Mouse (Mus musculus) forebrain, embryonic 12.5 days (tissue): ENCODE measurements at regions not wholly inside any gene's neighbourhood (a gene's known extent, or its start where the extent isn't known, plus 50 kb on each side); places are given as distances from the start of the nearest gene placed in this dataset.
A peak's percentile ranks its signal among the peaks of the same experiment; 100 is the strongest.

Source experiments
- ATAC-seq: fragments of 200-750 bp; cut with Nextera tagmentation; 2 replicates; pipeline ENCODE4 v1.8.0; 2017; ENCODE audit warnings: moderate TSS enrichment; ENCODE audit not compliant: low FRiP score
- H3K27ac ChIP-seq: fragments of 300-500 bp; sonication (generic); 2 replicates; pipeline ENCODE4 v1.5.1; 2016; ENCODE audit warnings: mild to moderate bottlenecking
- H3K27me3 ChIP-seq: fragments of 300-500 bp; sonication (generic); 2 replicates; pipeline ENCODE4 v1.6.1; 2016; ENCODE audit warnings: mild to moderate bottlenecking
- H3K36me3 ChIP-seq: fragments of 300-500 bp; sonication (generic); replicated peaks from 2 replicates; pipeline ENCODE4 v1.6.1; 2016; ENCODE audit warnings: mild to moderate bottlenecking
- H3K4me1 ChIP-seq: fragments of 300-500 bp; sonication (generic); 2 replicates; pipeline ENCODE4 v1.6.1; 2016
- H3K4me2 ChIP-seq: fragments of 300-500 bp; sonication (generic); 2 replicates; pipeline ENCODE4 v1.6.1; 2016; ENCODE audit warnings: mild to moderate bottlenecking, moderate library complexity
- H3K4me3 ChIP-seq: fragments of 300-500 bp; sonication (generic); replicated peaks from 2 replicates; pipeline ENCODE4 v1.5.1; 2016; ENCODE audit warnings: mild to moderate bottlenecking
- H3K9ac ChIP-seq: fragments of 300-500 bp; sonication (generic); 2 replicates; pipeline ENCODE4 v1.6.1; 2016; ENCODE audit warnings: mild to moderate bottlenecking
- H3K9me3 ChIP-seq: fragments of 300-500 bp; sonication (generic); 2 replicates; pipeline ENCODE4 v1.6.1; 2016
- WGBS: fragments of 180-500 bp; shearing (Covaris S2); methylation state at CpG from one replicate; pipeline ENCODE4 v1.1.7; 2016; 5-methylcytosine and 5-hydroxymethylcytosine counted together

DNA sequence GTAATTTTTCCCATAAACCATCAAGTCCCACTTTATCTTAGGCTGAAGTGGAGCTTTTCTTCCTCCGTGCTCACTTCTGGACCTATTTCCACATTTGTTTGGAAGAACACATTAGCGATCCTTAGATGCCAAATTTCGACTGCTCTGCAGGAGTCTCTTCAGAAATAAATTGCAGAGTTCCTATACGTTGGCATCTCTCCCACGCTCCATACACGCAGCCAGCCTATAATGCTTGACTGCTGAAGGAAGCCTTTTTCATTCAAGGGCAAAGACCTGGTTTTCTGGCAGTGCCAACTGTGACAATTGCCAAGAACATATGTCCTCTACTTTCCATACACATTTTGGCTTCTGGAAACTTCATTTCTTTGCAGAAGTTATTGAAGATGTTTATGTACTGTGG is 258.1 kb downstream of the Tmsb4x start:
- H3K4me2 ChIP-seq, result no peak overlapping the region
- no peaks in the 10 kb centered on the region for H3K9me3 ChIP-seq
- 80% methylated on average over 6 of the region's 6 CpGs for WGBS
- peaks cover 6% of the 10 kb centered on the region for H3K4me1 ChIP-seq
- H3K27me3 ChIP-seq, result peaks cover 18% of the 10 kb centered on the region; the same call in 1 of the 2 replicates
- no peak for ATAC-seq
- H3K4me3 ChIP-seq, result no peak overlapping the region
- H3K9ac ChIP-seq, result no peak overlapping the region
- H3K27ac ChIP-seq, result no peak overlapping the region
- no peaks in the 10 kb centered on the region for H3K36me3 ChIP-seq

DNA sequence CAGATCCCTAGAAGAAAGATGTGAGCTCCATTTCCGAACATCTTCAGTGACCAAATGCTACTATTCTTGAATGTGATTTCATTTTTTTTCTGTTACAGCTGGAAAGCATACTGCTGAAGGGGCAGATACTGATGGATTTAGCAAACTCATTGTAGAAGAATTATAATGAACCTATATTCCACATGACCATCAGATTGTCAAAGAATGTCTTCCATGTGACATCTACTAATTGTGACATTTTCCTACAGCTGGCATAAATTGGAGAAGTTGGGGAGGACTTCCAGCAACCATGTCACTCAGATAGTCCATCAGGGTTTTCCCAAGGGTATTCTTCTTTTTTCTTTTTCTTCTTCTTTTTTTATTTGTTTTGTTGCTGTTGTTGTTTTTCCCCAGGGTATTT is 263.2 kb downstream of the Tmsb4x start:
- Histone ChIP-seq H3K27me3 (peaks cover 11% of the 10 kb centered on the region), H3K36me3 (no peaks in the 10 kb centered on the region), H3K4me1 (no peaks in the 10 kb centered on the region), H3K9me3 (no peaks in the 10 kb centered on the region), H3K4me3 (no peak overlapping the region), H3K27ac (no peak overlapping the region), H3K4me2 (no peak overlapping the region), H3K9ac (no peak overlapping the region)
- 84% methylated on average over 1 of the region's 1 CpGs for WGBS
- ATAC-seq, result no peak

DNA sequence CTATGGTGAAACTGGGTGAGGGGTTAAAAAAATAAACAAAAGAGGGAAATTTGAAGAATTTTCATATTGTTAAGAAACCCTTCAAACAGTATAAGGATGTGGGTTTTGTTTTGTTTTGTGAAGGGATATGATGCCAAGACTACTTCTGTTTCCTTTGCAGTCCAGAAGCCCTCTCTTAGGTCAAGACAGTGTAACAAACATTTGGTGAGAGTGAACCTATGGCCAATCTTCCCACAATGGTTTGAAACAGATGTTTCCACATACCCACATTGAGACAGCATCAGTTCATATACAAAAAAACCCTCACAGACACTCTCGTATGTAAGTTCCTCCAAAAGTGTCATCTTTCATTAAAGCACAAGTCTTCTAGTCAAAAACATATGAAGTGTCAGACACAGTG is 263.6 kb downstream of the Tmsb4x start:
- 81% methylated on average over 1 of the region's 1 CpGs for WGBS
- ATAC-seq, result no peak
- Histone ChIP-seq H3K4me1 (no peaks in the 10 kb centered on the region), H3K4me3 (no peak overlapping the region), H3K36me3 (no peaks in the 10 kb centered on the region), H3K4me2 (no peak overlapping the region), H3K27ac (no peak overlapping the region), H3K9ac (no peak overlapping the region), H3K9me3 (no peaks in the 10 kb centered on the region), H3K27me3 (peaks cover 14% of the 10 kb centered on the region; the same call in 1 of the 2 replicates)

DNA sequence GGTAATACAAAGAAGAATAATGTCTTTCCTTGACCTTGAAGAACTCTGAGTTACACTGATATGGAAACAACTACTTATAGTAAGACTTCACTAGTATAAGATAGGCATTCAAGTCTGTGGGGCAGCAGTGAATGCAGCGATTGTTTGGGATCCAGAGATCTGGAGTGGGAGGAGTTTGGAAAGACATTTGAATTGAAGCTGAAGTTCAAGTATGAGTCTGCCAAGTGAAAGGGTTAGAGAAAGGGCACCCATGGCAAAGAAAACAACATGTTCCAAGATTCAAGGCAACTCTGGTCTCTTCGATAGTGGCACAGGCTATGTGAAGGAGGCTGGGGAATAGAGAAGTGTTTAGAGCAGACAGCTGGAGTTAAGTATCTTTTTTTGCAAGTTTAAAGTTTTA is 275.3 kb downstream of the Tmsb4x start:
- Histone ChIP-seq H3K36me3 (no peaks in the 10 kb centered on the region), H3K9ac (no peak overlapping the region), H3K4me1 (peaks cover 6% of the 10 kb centered on the region; the same call in 1 of the 2 replicates), H3K27ac (no peak overlapping the region), H3K9me3 (no peaks in the 10 kb centered on the region), H3K4me2 (no peak overlapping the region), H3K27me3 (peaks cover 35% of the 10 kb centered on the region), H3K4me3 (no peak overlapping the region)
- 79% methylated on average over 2 of the region's 2 CpGs for WGBS
- no peak for ATAC-seq

DNA sequence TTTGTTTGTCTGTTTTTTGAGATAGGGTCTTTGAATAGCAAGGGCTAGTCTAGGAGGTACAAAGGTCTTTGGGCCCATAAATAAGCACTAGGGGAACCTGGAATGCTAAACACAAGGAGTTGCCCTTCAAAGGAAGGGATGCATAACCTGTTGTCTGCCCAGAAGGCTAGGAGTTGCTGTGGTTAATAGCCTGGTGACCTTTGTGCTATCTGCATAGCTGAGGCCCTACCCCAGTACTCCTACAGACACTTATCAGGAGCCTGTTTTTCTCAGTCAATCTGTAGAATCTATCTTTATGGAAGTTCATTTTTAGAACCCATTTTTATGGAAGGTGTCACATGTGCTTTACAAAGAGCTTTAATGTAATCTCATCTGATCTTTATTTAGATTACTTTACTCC is 276.6 kb downstream of the Tmsb4x start:
- H3K27me3 ChIP-seq, result peaks cover 30% of the 10 kb centered on the region
- H3K4me3 ChIP-seq, result no peak overlapping the region
- H3K9me3 ChIP-seq, result no peaks in the 10 kb centered on the region
- H3K9ac ChIP-seq, result no peak overlapping the region
- no peak for ATAC-seq
- H3K4me2 ChIP-seq, result no peak overlapping the region
- H3K36me3 ChIP-seq, result no peaks in the 10 kb centered on the region
- H3K27ac ChIP-seq, result no peak overlapping the region
- H3K4me1 ChIP-seq, result peaks cover 6% of the 10 kb centered on the region; the same call in 1 of the 2 replicates

DNA sequence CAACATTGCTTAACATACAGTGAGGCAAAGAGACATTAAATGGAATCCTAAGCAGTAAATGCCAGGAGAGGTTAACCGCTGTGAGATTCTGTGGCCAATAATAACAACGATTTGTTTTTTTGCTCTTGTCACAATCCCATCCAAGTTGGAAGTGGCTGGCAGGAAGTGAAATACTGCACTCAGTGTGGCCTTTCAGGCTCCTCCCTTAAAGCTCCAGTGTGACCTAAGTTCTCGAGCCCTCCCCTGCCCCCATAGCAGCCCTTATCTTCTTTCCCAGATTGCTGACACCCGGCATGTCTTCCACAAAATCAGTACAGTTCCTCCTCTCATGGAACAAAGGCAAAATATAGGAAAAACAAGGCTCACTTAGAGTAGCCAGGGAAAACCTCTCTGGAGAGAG is 278.1 kb downstream of the Tmsb4x start:
- H3K27me3 ChIP-seq, result peaks cover 29% of the 10 kb centered on the region

DNA sequence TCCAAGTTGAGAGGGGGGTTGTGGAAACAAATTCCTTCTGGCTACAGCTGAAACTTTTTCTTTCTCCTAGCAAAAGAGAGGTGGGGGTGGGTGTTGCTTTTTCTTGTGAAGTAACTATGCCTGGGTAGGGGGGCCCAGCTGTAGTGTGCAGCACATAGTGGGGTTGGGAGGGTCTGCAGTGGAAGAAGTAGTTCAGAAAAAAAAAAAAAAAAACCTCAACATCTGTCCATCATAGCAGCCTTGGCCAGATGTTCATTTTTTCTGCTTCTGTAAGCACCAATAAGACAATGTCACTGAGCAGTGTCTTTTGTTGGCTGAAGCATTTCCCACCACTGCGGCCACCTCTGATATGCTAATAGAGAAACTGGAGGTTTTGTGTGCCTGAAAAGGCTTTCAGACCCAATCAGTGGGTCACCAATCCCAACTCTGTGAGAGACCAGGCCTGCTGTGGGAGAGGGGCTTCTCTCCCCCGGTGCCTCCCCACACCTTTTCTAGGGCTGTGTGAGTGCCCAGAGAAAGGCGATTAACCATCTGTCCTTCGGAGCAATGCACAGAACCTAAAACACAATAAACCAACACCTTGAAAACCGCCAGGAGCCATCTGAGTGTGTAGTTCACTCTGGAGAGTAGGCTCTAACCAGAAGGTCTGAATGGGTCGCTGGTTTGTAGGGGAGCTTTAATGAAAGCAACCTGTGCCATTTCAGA is 279.2 kb downstream of the Tmsb4x start:
- peak; percentile 86 for ATAC-seq
- 26% methylated on average over 6 of the region's 6 CpGs for WGBS
- H3K27me3 ChIP-seq, result peaks cover 37% of the 10 kb centered on the region

More for the DNA sequence above, 278.1 kb downstream of the Tmsb4x start:
- Histone ChIP-seq H3K4me2 (no peak overlapping the region), H3K9ac (no peak overlapping the region), H3K4me1 (peaks cover 6% of the 10 kb centered on the region; the same call in 1 of the 2 replicates), H3K4me3 (no peak overlapping the region), H3K36me3 (no peaks in the 10 kb centered on the region), H3K9me3 (no peaks in the 10 kb centered on the region), H3K27ac (no peak overlapping the region)
- ATAC-seq, result no peak
- WGBS, result 67% methylated on average over 4 of the region's 4 CpGs

DNA sequence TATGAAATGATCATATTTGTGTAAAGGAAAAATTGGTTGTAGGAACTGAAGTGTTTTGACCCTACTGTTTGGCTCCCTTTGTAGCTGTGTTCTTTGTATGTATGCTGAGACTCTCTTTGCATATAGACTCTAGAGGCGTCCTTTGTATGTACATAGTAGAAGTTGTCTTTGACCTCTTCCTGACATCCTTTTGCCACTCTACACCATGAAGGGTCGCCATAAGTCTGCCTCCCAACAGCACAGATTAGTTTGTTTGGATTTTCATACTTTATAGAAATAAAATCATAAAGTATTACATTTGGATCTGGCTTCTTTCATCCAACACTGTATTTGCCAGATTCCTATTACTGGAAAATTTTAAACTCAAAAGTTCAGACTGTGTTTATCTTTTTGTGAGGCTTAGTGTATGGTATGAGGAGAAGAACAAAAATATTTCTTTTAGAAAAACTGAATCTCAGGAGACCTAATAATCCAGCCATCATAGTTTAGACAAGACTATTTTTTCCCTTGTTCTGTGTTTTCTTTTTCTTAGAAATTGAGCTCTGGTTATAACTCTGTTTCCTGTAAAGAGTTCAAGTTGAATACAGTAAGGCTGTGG is 293.7 kb downstream of the Tmsb4x start:
- H3K4me2 ChIP-seq, result no peak overlapping the region
- H3K4me3 ChIP-seq, result no peak overlapping the region
- no peak overlapping the region for H3K9ac ChIP-seq
- H3K27me3 ChIP-seq, result peaks cover 31% of the 10 kb centered on the region
- no peak overlapping the region for H3K27ac ChIP-seq
- no peak for ATAC-seq
- H3K9me3 ChIP-seq, result no peaks in the 10 kb centered on the region
- H3K4me1 ChIP-seq, result no peaks in the 10 kb centered on the region
- 71% methylated on average over 2 of the region's 2 CpGs for WGBS
- no peaks in the 10 kb centered on the region for H3K36me3 ChIP-seq

More for the DNA sequence above, 279.2 kb downstream of the Tmsb4x start:
- Histone ChIP-seq H3K4me1 (peaks cover 6% of the 10 kb centered on the region; the same call in 1 of the 2 replicates), H3K36me3 (no peaks in the 10 kb centered on the region), H3K4me2 (no peak overlapping the region), H3K4me3 (no peak overlapping the region), H3K9me3 (no peaks in the 10 kb centered on the region), H3K27ac (peak overlapping the region; percentile 74), H3K9ac (no peak overlapping the region)

DNA sequence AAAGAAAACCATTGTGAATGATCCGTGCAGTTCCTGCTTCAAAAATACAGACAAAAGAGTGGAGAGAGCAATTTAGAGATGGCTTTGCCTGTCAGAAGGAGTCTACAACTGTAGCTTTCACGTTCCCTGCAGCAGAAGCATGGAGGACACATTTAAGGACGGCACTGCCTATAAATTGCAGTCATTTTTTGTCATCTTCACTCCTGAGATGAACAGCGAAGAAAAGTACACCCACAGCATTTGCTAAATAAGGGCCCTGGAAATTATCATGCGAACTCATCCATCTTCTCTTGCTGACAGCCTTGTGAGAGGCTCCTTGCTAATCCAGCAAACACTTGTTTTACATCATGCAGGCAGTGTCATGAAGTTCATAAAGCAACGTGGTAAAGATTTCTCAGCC is 302.5 kb downstream of the Tmsb4x start:
- Histone ChIP-seq H3K9me3 (no peaks in the 10 kb centered on the region), H3K36me3 (no peaks in the 10 kb centered on the region), H3K27ac (no peak overlapping the region), H3K4me2 (no peak overlapping the region), H3K4me3 (no peak overlapping the region), H3K9ac (no peak overlapping the region), H3K4me1 (no peaks in the 10 kb centered on the region), H3K27me3 (peaks cover 11% of the 10 kb centered on the region)
- WGBS, result 72% methylated on average over 6 of the region's 6 CpGs
- ATAC-seq, result no peak

DNA sequence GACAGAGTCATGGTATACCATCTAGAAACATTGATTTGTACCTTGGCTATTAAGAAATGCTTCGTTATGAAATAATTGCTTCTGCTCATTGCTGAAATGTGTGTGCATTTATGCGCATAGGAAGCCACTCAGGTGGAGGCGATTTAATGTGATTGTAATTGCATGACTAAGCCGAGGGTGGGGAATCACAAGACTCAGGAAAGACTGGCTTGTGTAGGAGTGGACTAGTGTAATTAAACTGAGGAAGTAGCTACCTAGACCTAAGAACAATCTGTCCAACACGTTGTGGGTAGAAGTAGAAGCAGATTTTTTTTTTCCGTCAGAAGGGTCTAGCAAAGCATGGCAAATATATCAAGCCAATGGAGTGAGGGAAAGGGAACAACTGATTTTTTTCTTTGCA is 308.4 kb downstream of the Tmsb4x start:
- Histone ChIP-seq H3K4me1 (no peaks in the 10 kb centered on the region), H3K4me2 (no peak overlapping the region), H3K27ac (no peak overlapping the region), H3K9ac (no peak overlapping the region), H3K27me3 (peaks cover 7% of the 10 kb centered on the region), H3K9me3 (no peaks in the 10 kb centered on the region), H3K36me3 (no peaks in the 10 kb centered on the region), H3K4me3 (no peak overlapping the region)
- ATAC-seq, result no peak
- 74% methylated on average over 6 of the region's 6 CpGs for WGBS

DNA sequence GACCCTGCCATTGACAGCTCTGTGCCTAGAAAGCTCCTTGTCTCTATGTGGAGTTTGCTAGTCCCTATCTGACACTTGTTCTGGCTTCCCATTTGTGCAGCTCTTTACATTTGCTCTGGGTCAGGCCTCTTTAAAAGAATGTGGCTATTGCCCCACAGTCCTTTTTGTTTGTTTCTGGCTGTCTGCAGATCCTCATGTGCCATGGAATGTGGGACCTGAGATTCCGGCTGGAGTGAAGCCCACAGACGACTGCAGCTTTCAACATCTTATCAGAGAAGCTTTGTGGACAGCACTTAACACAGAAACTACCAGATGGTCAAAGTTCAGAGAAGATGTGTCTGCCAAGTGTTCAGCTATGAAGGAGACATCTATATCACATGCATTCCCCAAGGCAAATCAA is 309.7 kb upstream of the Egfl6 start:
- Histone ChIP-seq H3K4me1 (no peaks in the 10 kb centered on the region), H3K9me3 (no peaks in the 10 kb centered on the region), H3K4me2 (no peak overlapping the region), H3K4me3 (no peak overlapping the region), H3K27ac (no peak overlapping the region), H3K9ac (no peak overlapping the region), H3K36me3 (no peaks in the 10 kb centered on the region), H3K27me3 (peaks cover 28% of the 10 kb centered on the region)
- ATAC-seq, result no peak
- WGBS, result 83% methylated on average over 2 of the region's 2 CpGs

DNA sequence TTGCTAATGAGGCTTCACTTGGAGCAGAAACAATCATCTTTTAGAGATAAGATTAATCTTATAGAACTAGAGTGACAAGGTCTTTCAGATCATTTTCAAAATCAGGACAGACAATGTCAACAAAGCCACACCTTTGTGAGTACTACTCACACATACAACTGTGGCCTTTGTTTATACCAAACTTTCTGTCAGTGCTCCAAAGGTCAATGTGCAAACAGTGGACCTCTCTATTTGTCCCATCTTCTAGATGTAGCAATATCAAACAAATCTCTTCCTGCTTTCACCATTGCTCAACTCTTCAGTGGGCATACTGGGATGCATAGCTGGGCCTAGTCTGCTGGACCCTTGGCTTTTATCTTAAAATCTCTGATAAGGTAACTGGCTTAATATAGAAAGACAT is 300.9 kb upstream of the Egfl6 start:
- Histone ChIP-seq H3K9me3 (no peaks in the 10 kb centered on the region), H3K4me3 (no peak overlapping the region), H3K27ac (no peak overlapping the region), H3K4me1 (no peaks in the 10 kb centered on the region), H3K27me3 (peaks cover 12% of the 10 kb centered on the region; the same call in 1 of the 2 replicates), H3K36me3 (no peaks in the 10 kb centered on the region), H3K9ac (no peak overlapping the region), H3K4me2 (no peak overlapping the region)
- no peak for ATAC-seq

DNA sequence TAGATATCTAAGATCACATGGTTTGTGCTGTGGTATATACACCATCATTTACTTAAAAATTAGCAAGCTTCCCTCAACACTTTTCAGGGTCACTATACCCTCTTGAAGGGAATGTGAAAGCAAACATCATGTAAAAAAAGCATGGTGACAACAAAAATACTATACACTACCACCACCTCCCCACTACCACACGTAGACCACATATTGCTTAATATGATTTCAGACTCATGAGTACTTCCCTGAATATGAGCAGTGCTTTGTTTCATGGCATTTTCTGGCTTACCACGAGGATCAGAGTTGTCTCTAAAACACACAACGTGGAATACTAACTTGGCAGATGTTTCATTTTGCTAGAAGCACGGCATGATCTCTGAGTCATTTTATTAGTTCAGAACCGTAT is 284.0 kb upstream of the Egfl6 start:
- WGBS, result 84% methylated on average over 5 of the region's 5 CpGs
- ATAC-seq, result no peak
- H3K4me2 ChIP-seq, result no peak overlapping the region
- no peaks in the 10 kb centered on the region for H3K9me3 ChIP-seq
- no peak overlapping the region for H3K4me3 ChIP-seq
- H3K9ac ChIP-seq, result no peak overlapping the region
- H3K4me1 ChIP-seq, result no peaks in the 10 kb centered on the region
- no peak overlapping the region for H3K27ac ChIP-seq
- no peaks in the 10 kb centered on the region for H3K36me3 ChIP-seq
- peaks cover 3% of the 10 kb centered on the region; the same call in 1 of the 2 replicates for H3K27me3 ChIP-seq
